Mouse (Mus musculus) retina, postnatal 1 day (tissue): ENCODE data around the gene Bcl9l.
A peak's percentile ranks its signal among the peaks of the same experiment; 100 is the strongest.

ENCODE experiments used
- DNase-seq: peaks from one replicate; pipeline ENCODE4 v3.0.0-alpha.2; 2012

The Bcl9l gene

GRCm38 (mm10) chr9:44498421-44499355, 16.1 kb downstream of the Bcl9l start:
- DNase-seq, result peak; percentile 94

- peak; percentile 90 for DNase-seq
These were observed 16.9 kb downstream of the Bcl9l start for GRCm38 (mm10) chr9:44499356-44500162.

GRCm38 (mm10) chr9:44500163-44500533, 17.5 kb downstream of the Bcl9l start:
- no peak for DNase-seq

- DNase-seq, result no peak
These were observed 18.1 kb downstream of the Bcl9l start for GRCm38 (mm10) chr9:44500638-44501175.

- no peak for DNase-seq
These were observed 18.7 kb downstream of the Bcl9l start for GRCm38 (mm10) chr9:44501206-44501879.

GRCm38 (mm10) chr9:44502006-44502405, 19.4 kb downstream of the Bcl9l start:
- peak; percentile 89 for DNase-seq

- DNase-seq, result no peak
These were observed 22.5 kb downstream of the Bcl9l start for GRCm38 (mm10) chr9:44504893-44505823.

GRCm38 (mm10) chr9:44505824-44506467, 23.3 kb downstream of the Bcl9l start:
- peak; percentile 53 for DNase-seq

GRCm38 (mm10) chr9:44506566-44506965, 23.9 kb downstream of the Bcl9l start:
- DNase-seq, result no peak

- DNase-seq, result no peak
These were observed 24.7 kb downstream of the Bcl9l start for GRCm38 (mm10) chr9:44507345-44507744.

GRCm38 (mm10) chr9:44508124-44508619, 25.5 kb downstream of the Bcl9l start:
- DNase-seq, result no peak

- DNase-seq, result no peak
These were observed 26.3 kb downstream of the Bcl9l start for GRCm38 (mm10) chr9:44508721-44509486.

- DNase-seq, result peak; percentile 85
These were observed 27.1 kb downstream of the Bcl9l start for GRCm38 (mm10) chr9:44509487-44510354.

- no peak for DNase-seq
These were observed 27.8 kb downstream of the Bcl9l start for GRCm38 (mm10) chr9:44510355-44510871.

GRCm38 (mm10) chr9:44510872-44511601, 28.4 kb downstream of the Bcl9l start:
- no peak for DNase-seq

GRCm38 (mm10) chr9:44511935-44512716, 29.5 kb downstream of the Bcl9l start:
- DNase-seq, result no peak

GRCm38 (mm10) chr9:44512717-44513003, 30.0 kb downstream of the Bcl9l start:
- no peak for DNase-seq

GRCm38 (mm10) chr9:44513121-44513520, 30.5 kb downstream of the Bcl9l start:
- no peak for DNase-seq
